Mouse (Mus musculus): ENCODE measurements around the gene Rbfox1.

Rbfox1 gene

DNA sequence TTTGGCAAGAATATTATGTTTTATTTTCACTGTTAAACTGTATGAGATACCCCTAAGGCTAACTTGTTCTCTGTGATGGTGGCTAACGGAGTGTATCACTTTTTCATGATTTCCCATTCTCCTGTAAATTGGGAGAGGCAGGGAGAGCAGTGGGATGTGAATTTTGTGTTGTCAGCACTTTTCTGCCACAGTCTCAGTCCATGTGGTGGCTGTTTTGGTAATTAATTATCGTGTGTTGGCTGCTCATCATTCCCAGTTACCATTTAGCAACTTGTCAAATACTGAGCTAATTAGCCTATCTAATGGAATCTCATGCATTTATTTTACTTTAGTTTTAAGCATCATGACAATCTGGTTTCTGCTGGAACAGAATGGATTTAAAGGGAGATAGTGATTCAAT, 773.4 kb downstream of the Rbfox1 start:
- no peak for DNase-seq (ENCODE audit: low spot score in 2 of 2)

DNA sequence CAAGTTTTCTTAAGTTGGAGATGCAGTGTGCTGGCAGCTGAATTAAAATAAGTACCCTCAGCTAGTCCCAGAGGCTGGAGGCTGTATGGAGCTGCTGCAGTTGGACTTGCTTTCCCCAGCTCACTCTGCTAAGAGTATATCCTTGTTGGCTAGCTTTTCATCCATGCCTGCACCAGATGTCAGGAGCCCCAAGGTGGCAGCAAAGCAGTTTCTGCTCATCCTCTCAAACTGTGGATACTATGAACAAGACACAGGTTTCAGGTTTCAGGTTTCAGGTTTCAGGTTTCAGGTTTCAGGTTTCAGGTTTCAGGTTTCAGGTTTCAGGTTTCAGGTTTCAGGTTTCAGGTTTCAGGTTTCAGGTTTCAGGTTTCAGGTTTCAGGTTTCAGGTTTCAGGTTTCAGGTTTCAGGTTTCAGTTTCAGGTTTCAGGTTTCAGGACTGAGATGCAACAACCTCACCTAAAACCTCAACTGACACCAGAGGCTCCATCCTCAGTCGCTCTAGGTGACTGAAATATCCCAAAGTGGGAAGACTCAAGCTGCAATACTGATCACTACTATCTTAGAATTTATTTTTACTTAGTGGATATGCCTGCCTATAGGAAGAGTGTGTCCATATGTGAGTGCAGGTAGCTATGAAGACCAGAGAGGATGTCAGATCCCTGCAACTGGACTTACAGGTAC, 801.1 kb downstream of the Rbfox1 start:
- no peak for DNase-seq (ENCODE audit: low spot score in 2 of 2)

DNA sequence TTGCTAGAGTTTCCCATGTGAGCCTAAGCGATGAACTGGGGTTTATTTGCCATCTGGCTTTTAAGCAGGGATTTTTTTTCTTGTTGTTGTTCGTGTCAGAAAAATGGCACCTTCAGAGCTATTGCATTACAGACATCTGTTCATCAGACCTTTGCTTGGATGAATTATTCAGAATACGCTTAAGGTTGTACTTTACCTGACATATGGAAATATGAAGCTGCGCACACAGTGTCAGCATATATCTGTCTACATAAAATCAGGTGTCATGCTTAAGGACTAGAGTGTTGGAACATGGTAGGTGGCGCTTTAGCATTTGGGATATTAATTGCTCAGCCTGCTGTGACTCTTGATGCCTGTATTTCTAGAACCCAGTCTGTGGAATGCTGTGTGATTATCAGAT, 819.7 kb downstream of the Rbfox1 start:
- no peak for DNase-seq (ENCODE audit: low spot score in 2 of 2)

DNA sequence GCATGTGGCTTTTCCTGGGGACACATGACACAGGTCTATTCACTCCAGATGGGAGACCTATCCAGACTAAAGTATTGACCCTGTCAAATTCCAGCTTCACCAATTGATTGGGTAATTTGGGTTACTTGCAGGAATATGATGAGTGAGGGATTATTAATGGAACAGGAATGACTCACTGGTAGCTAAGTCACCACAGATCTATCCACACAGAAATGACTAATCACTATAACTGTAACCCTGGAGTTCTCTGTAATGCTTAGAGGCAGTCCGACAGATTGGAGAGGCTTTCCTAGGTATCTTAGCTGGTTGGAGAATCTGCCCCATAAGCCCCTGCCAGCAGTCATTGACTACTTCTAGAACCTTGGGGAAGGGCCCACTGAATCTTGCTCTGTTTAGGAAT, 827.2 kb downstream of the Rbfox1 start:
- no peak for DNase-seq (ENCODE audit: low spot score in 2 of 2)

DNA sequence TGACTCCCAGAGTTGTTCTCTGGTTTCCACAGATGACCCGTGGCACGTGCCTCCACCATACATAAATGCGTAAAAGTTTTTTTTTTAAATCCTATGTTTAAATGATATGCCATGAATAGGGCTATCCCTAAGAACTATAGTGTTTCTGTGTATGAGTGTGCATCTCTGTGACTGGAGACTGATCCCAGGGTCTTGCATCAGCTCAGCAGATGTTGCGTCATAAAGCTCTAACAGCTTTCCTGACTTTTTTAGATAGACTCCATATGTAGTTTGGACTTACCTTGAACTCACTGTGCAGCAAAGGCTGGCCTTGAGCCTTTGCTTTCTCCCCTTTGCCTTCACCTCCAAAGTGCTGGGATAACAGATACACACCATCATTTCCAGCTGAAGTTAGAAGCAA, 830.1 kb downstream of the Rbfox1 start:
- DNase-seq (ENCODE audit: low spot score in 2 of 2): no peak

DNA sequence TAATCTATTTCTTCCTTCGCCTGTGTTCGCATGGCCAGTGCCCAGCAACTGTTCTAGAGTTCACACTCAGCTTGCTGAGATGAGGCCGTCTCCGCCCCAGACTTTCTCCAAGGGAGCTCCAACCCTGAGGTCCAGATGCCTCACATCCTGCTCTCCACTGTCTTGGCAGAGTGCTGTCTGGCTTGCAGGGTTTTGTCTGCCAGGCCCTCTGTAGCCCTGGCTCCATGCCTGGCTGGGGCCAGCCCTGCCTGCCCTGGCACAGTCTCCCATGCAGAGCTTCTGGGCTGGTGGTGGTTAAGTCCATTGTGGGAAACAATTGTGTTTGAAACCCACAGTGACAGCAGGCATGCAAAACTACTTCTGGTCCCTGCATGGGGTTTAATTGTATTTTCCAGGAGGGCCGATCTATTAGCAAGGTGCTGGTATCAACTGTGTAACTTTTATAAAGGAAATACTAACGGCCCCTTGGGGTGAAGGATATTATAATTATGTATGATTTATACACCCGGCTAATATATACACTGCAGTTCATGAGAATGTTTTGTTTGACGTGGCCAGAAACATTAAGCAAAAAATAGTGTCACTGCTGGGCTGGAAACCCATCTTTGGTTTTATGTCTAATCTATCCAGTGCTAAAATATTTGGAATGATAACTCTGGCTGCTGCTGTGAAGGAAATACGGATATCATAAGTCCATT, 831.2 kb downstream of the Rbfox1 start:
- DNase-seq (ENCODE audit: low spot score in 2 of 2): no peak

DNA sequence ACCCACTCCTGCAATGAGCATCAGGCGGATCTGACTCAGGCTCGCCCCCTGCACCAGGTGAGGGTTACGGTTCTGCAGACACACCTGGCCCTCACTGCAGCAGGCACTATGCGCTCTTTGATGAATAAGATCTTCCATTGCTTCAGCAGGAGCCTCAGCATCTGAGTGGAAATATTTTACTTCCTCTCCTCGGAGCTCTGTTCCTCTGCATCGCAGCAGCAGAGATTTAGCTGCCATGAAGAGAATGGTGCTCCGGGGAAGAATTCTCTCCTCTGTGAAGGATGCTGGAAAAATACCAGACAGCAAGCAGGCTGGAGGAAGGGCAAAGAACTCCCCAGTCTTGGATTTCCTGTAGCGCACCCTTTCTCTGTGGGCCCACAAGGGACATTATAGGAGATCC, 833.9 kb downstream of the Rbfox1 start:
- DNase-seq (ENCODE audit: low spot score in 2 of 2): no peak

DNA sequence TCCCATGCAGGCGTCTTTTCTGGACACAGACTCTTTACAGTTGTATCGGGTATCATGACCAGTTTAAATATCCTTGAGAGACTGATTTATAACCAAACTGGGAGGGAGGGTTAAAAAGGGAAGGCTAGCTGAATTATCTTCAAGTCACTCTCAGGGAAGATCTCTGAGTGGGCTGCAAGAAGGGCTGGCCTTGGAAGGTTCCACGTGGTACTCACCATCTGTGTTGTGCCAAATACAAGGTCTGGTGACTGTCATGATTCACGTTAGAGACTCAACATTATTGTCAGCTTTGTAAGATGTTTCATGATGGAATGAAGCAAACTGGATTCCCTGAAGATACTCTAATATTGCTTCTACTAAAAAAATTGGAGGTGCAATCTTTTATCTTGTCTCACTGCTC, 847.5 kb downstream of the Rbfox1 start:
- DNase-seq (ENCODE audit: low spot score in 2 of 2): no peak

DNA sequence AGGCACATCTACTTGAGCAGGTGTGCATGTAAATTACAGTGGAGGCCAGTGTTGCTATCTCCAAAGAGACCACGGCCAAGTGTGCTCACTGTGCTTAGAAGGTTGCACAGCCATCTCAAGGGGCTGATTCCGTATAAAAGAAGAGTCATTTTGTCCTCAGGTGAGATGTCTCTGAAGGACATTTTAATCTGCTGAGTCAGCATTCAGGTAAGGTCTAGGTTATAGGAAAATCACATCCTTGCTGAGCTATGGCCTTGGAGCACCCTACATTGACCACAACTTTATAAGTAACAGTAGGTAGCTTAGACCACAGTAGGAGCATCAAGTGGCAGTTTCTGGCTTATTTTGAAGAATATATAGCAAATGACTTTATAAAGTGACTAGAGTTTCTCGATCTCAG, 848.3 kb downstream of the Rbfox1 start:
- no peak for DNase-seq (ENCODE audit: low spot score in 2 of 2)

DNA sequence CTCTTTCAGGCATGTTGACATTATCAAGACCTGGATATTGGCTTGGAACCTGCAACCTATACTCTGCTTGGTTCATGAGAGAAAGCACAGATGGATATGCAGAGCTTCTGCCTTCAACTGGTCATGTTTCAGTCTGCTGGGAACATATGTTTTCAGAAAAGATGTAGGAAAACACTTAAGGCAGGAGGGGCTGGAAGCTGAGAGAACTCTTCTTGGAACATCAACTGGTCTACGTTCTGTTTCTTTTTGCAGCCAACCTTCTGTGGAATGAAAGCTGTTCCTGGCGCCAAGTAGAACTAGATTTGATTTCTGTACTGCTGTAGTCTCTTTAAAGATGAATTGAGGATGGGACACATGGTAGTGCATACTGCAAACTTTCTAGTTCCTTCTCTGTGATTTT, 851.4 kb downstream of the Rbfox1 start:
- no peak for DNase-seq (ENCODE audit: low spot score in 2 of 2)

DNA sequence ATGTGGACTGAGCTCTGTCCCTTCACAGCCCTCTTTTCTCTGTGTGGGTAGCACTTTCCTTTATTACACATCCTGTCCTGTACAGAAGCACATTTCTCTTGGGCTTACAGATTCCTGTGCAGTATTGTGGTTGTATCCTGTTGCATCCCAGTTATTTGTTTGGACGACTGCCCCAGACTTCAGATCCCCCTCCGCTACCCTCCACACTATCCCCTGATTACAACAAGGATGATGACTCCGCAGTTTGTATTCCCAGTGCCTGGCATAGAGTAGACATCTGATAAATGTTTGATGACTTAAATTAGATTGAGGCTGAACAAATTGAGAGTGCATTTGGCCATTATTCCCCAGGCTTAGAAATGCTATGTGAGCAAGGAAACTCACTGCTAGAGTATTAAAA, 851.8 kb downstream of the Rbfox1 start:
- no peak for DNase-seq (ENCODE audit: low spot score in 2 of 2)

DNA sequence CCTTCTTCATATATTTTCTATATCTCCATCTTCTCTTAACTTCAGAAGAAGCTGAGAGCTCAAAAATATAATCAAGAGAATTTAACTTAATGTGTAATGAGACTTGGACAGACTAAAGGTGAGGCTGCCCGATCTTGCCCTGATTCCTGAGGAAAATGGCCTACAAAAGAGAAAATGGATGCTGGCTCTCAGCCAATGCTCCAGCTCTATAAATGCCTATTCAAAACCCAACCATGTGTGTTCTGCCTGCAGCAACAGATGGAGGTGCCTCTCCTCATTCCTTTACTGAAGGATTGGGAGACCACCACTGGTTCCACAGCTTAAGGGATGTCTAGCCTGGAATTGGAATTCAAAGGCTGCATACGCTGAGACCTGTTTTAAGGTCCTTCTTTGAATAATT, 861.0 kb downstream of the Rbfox1 start:
- no peak for DNase-seq (ENCODE audit: low spot score in 2 of 2)

DNA sequence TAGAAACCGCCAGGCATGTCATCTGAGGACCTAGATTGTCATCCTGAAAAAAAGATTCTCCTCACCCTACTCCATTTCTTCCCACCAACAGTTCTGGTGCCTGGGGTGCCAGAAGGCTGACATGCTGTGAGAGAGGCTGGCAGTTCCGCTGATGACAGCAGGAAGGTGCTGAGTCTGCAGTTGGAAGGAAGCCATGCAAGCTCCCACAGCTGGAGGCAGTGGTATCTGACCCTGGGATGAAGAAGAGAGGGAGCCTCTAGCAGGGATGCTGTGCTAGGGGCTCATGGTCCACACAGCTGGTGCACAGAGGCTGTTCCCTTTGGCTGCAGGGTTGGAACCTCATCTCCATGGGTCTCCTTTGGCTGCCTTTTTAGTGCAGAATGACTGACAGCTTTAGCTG, 865.3 kb downstream of the Rbfox1 start:
- no peak for DNase-seq (ENCODE audit: low spot score in 2 of 2)

DNA sequence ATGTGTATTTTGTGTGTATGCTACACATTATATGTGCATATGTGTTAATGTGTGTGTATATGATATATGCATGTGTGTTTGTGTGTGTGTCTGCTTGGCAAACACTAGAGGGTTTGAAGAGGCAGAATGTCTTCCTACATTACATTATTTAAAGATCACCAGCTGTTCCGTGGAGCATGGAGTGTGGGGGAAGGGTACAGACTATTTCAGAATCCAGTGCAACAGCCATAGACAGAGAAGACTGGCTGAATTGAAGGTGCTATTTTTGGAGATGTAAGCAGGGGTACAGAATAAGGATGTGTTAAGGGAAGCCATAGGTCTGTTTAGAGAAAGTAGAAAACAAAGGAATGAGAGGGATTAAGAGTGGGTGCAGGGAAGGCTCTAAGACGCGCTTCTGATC, 869.7 kb downstream of the Rbfox1 start:
- DNase-seq (ENCODE audit: low spot score in 2 of 2): no peak

DNA sequence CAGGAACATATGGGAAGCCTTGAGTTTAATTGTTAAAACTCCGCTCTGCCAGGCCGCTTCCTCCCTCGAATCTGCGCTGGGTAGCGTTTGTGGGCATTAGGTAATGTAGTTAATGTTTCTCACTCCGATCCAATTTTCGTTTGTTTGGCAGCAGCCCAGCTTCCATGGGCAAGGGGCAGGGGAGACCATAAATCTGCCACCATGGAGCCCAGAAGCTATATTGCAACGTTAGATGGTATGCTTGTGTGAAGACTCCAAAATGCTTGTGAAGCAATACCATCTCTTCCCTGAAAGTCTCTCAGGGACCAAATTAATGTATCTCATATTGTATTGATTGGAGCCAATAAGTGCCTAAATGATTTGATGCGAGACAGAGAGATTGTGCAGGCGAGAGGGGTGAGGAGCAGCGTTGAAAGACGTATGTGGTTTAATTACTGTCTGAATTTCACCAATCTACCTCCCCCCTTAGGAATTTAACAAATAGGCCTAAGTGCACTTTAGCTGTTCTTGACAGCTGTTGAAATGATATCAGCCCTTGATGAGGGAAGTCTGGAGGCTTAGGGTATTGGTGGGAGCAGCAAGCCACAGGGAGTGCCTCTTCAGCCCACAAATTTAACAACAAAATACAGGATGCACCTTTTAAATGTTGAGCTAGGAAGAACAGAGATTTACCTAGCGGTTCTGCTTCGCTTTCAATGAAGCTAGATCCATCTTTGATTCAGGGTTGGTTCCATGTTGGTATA, 884.5 kb downstream of the Rbfox1 start:
- DNase-seq (ENCODE audit: low spot score in 2 of 2): no peak

DNA sequence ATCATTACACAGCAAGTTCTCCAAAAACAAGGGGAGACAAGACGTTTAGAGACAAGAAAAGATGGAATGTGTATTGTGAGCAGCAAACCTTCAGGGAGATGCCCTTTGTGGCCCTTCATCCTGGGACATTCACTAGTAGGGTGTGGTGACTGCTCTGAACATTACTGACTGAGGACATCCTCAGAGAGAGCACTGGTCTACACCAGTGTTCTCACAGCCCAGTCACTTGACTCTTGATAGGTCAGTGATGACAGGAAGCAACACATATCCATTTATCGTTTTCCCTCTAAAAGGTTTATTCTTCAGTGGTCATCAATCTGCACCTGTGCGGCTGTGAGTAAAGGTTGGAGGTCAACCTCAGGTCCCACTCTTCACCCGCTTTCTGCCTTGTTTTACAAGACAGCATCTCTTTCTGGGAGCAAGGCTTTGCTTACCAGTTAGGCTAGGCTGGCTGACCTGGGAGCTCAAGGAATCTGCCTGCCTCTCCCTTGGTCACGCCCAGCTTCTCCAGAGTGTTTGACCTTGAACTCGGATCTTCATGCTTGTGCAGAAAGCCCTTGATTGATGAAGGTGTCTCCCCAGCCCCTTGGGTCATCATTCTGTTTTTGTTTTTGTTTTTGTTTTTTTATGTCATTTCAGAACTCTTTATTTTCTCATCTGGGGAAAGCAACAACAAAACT, 892.5 kb downstream of the Rbfox1 start:
- DNase-seq (ENCODE audit: low spot score in 2 of 2): no peak

DNA sequence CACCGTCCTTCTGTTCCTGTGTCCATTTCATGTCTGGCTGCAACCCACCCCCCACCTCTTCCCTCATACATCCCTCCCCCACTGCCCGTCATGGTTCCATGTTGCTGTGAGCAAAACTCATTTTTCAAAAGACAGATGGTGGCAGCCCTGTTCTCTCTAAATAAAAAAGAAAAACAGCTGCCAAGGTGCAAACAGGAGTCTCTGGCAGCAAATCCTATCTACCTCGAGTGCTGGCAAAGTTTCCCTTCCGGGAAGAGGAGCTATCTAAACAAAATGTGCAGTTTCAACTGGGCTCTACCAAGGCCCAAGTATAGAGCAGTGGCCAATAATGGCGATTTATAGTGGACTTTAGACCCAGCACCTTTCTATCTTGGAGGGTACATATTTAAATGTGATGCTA, 899.0 kb downstream of the Rbfox1 start:
- no peak for DNase-seq (ENCODE audit: low spot score in 2 of 2)

DNA sequence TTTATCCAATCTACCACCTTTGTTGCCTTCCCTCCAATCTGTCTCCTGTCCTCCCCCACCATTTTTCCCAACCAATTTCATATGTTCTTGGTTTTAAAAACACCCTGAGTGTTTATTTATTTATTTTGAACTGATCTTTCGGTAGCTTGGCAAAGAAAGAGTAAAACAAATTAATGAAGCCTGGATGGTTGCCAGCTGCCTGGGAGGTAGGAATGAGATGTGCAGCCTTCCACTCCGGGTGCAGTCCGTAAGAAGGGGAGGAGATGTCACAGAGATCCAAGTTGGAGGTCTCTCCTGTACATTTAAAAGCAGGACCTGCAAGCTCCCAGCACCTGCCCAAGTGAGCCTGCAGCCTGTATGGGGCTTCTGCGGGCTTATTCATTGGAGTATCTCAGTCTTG, 899.9 kb downstream of the Rbfox1 start:
- no peak for DNase-seq (ENCODE audit: low spot score in 2 of 2)

DNA sequence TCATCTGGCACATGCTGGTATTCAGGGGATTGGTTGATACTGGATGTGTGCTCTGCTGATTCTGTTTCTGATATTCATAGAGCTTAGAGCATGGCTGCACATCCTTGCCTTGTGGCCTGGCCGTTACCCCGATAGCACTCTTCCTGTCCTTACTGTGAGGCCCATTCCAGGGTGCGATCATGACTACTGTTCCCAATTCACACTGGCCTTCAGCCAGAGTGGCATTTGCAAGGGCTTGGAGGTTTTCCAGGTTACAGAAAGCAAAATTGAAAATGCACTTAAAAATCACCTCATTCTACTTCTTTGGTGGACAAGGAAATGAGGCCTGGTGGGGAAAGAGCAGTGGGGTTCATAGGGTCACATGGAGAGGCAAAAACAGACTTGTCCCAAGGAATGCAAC, 906.1 kb downstream of the Rbfox1 start:
- no peak for DNase-seq (ENCODE audit: low spot score in 2 of 2)

DNA sequence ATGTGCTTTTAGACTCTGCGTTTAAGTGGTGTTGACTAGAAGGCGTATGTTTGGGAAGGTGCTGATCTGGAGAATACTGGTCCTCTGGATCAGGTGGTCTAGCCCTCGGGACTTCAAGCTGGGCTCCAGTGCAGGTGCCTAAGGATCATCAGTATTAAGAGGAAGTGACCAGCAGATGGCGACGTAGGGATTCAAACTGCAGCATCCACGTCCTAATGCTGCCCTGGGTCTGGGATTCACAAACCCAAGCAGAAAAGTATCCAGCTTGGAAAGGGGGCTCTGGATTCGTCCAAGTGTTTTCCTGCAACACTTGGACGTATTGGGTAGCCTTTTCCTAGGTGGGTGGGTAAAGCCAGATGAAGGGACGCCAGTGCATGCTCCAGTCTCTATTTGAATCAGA, 906.5 kb downstream of the Rbfox1 start:
- no peak for DNase-seq (ENCODE audit: low spot score in 2 of 2)

DNA sequence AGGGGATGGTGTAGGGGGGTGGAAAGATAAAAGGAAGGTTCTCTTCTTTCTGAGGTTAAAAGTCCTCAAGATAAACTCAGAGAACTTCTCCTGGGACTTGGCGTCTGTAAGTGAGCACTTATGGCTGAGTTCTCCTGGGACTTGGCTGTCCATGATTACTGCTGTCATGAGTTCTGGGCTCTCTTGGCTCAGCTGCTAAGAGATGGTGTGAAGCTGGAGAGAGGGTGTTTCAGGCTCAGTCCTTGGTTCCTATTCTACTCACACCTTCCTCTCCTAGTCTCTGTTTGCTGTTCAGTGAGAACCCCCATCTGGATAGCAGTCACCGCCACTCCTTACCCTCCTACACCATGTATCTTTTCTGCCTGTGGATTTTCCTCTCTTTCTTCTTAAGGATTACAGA, 921.1 kb downstream of the Rbfox1 start:
- DNase-seq (ENCODE audit: low spot score in 2 of 2): no peak

DNA sequence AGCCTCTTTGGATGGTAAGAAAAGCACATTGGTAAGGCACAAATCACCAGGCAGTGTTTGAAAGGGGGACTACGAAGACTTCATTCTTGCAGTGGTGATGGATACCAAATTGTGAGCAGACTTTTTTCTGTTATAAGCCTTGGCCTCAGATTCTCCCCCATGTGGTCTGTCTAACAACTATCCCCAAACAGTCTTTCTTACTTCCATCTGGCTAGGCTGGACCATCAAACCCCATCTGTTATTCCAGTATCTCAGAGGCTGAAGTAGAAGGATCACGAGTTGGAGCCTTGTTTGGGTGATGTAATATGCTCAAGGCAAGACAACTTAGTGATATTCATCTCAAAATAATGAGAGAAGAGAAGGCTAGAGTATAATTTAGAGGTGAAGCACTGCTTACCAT, 922.7 kb downstream of the Rbfox1 start:
- no peak for DNase-seq (ENCODE audit: low spot score in 2 of 2)

DNA sequence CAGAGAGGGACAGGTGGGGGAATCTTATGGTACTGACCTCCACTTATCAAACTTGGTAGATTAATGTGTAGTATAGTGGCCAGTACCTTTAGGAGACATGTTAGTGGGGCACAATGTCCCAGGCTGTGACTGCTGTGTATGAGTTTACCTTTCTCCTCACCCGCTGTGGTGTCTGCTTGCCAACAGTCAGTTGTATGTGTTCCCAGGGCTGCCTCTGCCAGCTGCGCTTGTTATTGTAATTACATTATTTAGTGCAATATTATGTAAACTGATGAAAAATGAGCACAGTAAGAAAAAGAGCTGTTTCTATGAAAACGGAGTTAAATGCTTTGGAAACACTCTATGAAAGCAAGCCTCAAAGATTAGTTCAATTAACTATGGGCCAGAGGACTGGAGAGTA, 928.7 kb downstream of the Rbfox1 start:
- DNase-seq (ENCODE audit: low spot score in 2 of 2): no peak

Measured in spleen, postnatal 36 days (tissue).